Mouse (Mus musculus): ENCODE results near the gene Map1b. TPM values are rescaled to one million over a fixed set of nuclear protein-coding genes. Genes with fewer than 3 reads are reported as not detected.

Map1b gene
- total RNA-seq, 2 experiments from 2014 or later: 20.6 to 24.3 TPM

DNA sequence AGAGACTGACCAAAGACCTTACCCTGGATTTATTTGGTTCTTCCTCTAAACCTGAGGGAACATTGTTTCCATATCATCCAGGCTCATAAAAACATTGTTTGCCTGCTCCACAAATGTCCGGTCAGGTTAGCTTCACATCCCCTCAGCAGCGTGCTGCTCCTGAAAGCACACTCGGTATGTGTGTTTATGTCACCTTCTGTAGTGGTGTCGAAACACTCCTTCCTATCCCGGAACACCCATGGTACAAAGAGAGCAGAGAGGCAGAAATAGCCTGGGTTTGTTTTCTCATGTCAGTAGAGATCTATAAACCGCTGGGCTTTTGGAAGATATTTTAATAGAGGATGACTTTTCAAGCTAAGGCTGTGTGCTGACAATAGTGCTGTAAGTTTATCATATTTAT is 139.3 kb downstream of the Map1b start:
- intact Hi-C loops (cut with DNase I): loop anchor here (5.0 kb wide), 1 partner anchor 370 kb away; no protein-coding TSS in a partner anchor
- no peak for DNase-seq

DNA sequence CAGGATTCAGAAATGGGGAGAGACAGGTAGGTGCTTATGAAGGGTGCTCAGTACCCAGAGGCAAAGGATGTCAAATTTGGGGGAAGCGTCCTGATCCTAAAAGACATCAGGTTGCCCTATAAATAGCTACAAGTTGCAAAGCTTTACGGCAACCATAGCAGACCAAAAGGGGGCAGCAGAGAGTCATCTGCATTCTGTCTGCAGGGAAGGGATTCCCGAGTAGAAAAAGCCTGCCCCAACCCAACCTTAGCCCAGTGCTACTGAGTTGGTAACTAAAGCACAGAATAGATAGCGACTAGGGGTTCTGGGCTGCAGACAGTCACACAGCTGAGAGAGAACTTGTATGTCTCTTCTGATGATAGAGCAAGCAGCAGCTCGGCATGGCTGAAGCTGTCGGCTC is 140.8 kb downstream of the Map1b start:
- DNase-seq: peak; percentile 81 to 91
- intact Hi-C loops (cut with DNase I): loop anchor here (1.0 to 5.0 kb wide), 3 partner anchors 139 to 462 kb away; no protein-coding TSS in a partner anchor

DNA sequence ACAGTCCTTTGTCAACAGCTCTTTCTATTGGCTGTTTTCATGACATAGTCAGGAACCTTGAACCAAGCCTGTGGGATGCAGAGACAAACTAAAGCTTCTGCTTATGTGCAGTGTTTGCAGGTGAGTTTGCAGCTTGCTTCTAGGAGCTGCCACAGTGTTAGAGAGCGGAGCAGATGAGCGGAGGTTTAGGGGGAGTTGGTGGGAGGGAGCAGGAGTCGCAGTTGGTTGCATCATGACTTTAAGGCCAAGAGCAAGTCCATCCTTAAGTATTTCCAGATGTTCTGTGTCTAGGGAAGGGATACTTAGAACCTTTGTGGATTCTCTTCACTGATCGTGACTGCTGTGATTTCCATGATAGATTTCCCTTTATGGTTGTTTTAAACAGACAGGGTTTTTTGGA is 142.1 kb downstream of the Map1b start:
- intact Hi-C loops (cut with DNase I): loop anchor here (2.0 kb wide), 1 partner anchor 141 kb away; no protein-coding TSS in a partner anchor
- DNase-seq: no peak

DNA sequence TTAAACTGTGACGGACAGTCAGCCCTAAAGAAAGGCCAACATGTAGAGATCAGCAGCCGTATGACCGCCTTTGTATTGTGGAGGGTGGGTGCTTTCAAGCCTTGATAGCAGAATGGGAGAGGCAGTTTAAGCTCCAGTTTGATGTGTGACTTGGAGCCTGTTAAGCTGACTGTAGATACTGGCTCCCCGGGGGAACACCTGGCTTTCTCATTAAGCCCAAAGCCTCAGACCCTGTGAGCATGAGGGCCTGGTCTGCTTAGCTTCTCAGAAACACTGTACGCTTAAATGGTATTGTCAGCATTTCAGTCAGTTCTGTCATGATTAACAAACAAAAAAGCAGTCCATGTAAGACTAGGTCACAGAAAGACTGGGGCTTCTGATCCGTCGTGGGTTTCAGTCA is 142.7 kb downstream of the Map1b start:
- intact Hi-C loops (cut with DNase I): loop anchor here (2.0 kb wide), 1 partner anchor 141 kb away; no protein-coding TSS in a partner anchor
- DNase-seq: no peak

Other genes with a start within 250 kb of the Map1b start
- gene Ptcd2, start 171.8 kb downstream of the Map1b start, total RNA-seq (2021): 10 to 100 TPM; 41.4 to 43.1 TPM
- gene Mrps27, start 171.8 kb downstream of the Map1b start, total RNA-seq (2021): 10 to 100 TPM; 37.2 to 42.8 TPM

Measured in heart, postnatal 14 days (tissue).